Mouse (Mus musculus) intestine, embryonic 14.5 days (tissue): ENCODE data around the gene Pofut2. TPM values are rescaled to one million over a fixed set of nuclear protein-coding genes. Genes with fewer than 3 reads are reported as not detected.

Experiments
- ATAC-seq: fragments of 200-750 bp; cut with Nextera tagmentation; replicated peaks from 2 replicates; pipeline ENCODE4 v1.8.0; 2017; ENCODE audit warnings: low read depth, moderate number of reproducible peaks, moderate TSS enrichment, moderate library complexity; ENCODE audit not compliant: low FRiP score, low TSS enrichment
- DNase-seq: peaks from one replicate; pipeline ENCODE4 v3.0.0-alpha.2; 2018; ENCODE audit warnings: low spot score
- H3K27ac ChIP-seq: fragments of 300-500 bp; sonication (generic); 2 replicates; pipeline ENCODE4 v1.5.1; 2014; ENCODE audit warnings: low read depth, mild to moderate bottlenecking, control low read depth
- H3K27me3 ChIP-seq: fragments of 300-500 bp; sonication (generic); replicated peaks from 2 replicates; pipeline ENCODE4 v1.6.1; 2014; ENCODE audit warnings: low read length, control low read depth; ENCODE audit not compliant: control insufficient read depth, insufficient read depth
- H3K36me3 ChIP-seq: fragments of 300-500 bp; sonication (generic); 2 replicates; pipeline ENCODE4 v1.6.1; 2014; ENCODE audit warnings: low read length, control low read depth; ENCODE audit not compliant: control insufficient read depth, insufficient read depth
- H3K4me1 ChIP-seq: fragments of 300-500 bp; sonication (generic); replicated peaks from 2 replicates; pipeline ENCODE4 v1.6.1; 2014; ENCODE audit warnings: low read length, control low read depth, mixed read lengths; ENCODE audit not compliant: control insufficient read depth, insufficient read depth
- H3K4me2 ChIP-seq: fragments of 300-500 bp; sonication (generic); 2 replicates; pipeline ENCODE4 v1.6.1; 2014; ENCODE audit warnings: low read length
- H3K4me3 ChIP-seq: fragments of 300-500 bp; sonication (generic); 2 replicates; pipeline ENCODE4 v1.5.1; 2014; ENCODE audit warnings: low read depth, low read length, control low read depth, mixed read lengths
- H3K9ac ChIP-seq: fragments of 300-500 bp; sonication (generic); 2 replicates; pipeline ENCODE4 v1.6.1; 2014; ENCODE audit warnings: mild to moderate bottlenecking, low read length
- H3K9me3 ChIP-seq: fragments of 300-500 bp; sonication (generic); 2 replicates; pipeline ENCODE4 v1.6.1; 2016; ENCODE audit warnings: low read length, control low read depth; ENCODE audit not compliant: control insufficient read depth
- WGBS: fragments of 180-500 bp; shearing (Covaris S2); extraction: QIAGEN DNeasy Blood & Tissue Kit; methylation state at CpG from one replicate; pipeline ENCODE4 v1.1.7; 2014; 5-methylcytosine and 5-hydroxymethylcytosine counted together
- polyA plus RNA-seq: library from polyadenylated mRNA; unstranded; fragments of >200 nt; fragmentation: Nextera tagmentation; extraction: Ambion mirVana; gene quantifications from 2 replicates; pipeline ENCODE4 v1.2.1, GENCODE M21; 2014

The Pofut2 gene
- polyA plus RNA-seq, 1 experiment from 2014 or later, result 108 TPM

DNA sequence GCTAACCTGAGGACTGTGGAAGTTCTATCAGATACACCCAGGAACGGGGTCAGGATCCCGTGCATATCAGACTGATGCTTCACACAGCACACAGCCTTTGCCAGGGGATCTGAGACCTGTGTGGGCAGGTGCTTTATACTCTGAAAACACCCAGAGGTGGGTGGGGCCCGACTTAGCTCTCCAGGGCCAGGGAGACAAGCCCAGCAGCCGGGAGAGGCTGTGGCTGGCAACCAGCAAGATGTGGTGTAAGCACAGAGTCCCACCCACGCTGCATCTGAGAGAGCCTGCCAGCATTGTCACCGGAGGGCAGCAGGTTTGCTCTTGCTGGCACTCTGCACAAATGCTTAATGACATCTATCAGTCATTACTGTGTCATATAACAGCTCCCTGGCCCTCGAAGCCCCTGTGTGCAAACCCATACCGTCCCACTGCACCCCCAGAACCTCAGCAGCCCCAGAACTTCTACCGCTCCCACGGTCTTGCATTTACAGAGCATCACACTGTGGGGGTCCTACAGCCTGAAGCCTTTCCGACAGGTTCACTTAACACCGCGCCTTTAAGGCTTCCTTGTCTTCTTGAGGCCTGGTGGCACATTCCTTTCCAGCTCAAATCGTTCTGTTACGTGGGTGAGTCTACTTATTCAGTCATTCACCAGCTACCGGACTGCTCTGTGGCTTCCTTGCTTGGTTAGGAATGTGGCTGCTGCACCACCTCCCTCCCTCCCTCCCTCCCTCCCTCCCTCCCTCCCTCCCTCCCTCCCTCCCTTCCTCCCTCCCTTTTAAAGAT, 21.0 kb upstream of the Pofut2 start:
- Histone ChIP-seq H3K27me3 (no peaks in the 10 kb centered on the region), H3K36me3 (no peaks in the 10 kb centered on the region), H3K4me3 (no peak overlapping the region), H3K4me1 (no peaks in the 10 kb centered on the region; the same call in 1 of the 2 replicates), H3K4me2 (no peak overlapping the region), H3K9me3 (no peaks in the 10 kb centered on the region), H3K27ac (no peak overlapping the region), H3K9ac (no peak overlapping the region)
- DNase-seq (no peak), ATAC-seq (no peak)
- WGBS, result 66% methylated on average over 16 of the region's 16 CpGs

DNA sequence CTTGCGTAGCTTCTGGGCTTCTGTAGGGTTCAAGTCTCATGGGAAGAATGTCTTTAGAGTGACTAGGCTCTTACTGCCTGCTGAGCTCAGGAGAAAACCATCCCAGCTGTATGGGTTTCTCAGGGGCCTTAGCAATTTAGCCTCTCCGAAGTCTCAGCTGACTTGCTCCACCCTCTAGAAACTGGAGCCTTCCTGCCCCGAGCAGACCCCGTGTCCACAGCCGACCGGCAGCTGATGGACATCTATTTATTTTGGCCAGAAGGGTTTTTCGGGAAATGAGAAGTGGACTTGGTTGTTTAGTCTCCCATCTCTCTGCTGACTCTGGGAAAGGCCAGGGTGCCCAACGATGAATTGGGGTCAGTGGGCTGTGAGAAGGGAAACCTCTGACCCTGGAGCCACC, 18.3 kb upstream of the Pofut2 start:
- DNase-seq, result no peak

DNA sequence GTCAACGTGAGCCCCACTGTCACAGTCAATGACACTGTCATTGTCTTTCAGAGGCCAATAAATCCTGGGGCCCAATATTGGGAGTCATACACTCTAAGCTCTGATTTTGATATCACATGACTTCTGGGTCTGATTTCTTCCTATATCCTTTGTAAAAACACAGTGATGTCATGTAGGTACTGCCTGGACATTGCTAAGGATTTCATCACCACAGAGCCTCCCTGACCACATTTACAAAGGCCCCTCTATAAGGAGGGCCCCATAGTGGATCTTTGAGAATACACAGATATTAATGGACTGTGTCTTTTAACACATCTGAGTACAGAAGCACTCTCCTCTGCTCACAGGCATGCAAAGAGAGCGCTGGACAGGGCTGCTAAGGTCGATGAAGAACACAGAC, 16.6 kb upstream of the Pofut2 start:
- ATAC-seq, result no peak
- no peak for DNase-seq
- H3K9ac ChIP-seq, result no peak overlapping the region
- no peaks in the 10 kb centered on the region for H3K36me3 ChIP-seq
- H3K9me3 ChIP-seq, result no peaks in the 10 kb centered on the region
- 79% methylated on average over 3 of the region's 3 CpGs for WGBS
- H3K27me3 ChIP-seq, result no peaks in the 10 kb centered on the region
- no peak overlapping the region for H3K27ac ChIP-seq
- H3K4me3 ChIP-seq, result no peak overlapping the region
- H3K4me1 ChIP-seq, result peaks cover 7% of the 10 kb centered on the region; the same call in 1 of the 2 replicates
- no peak overlapping the region for H3K4me2 ChIP-seq

More for the DNA sequence above, 18.3 kb upstream of the Pofut2 start:
- H3K9me3 ChIP-seq, result no peaks in the 10 kb centered on the region
- H3K27ac ChIP-seq, result no peak overlapping the region
- H3K27me3 ChIP-seq, result no peaks in the 10 kb centered on the region
- H3K36me3 ChIP-seq, result no peaks in the 10 kb centered on the region
- H3K4me2 ChIP-seq, result no peak overlapping the region
- H3K4me3 ChIP-seq, result no peak overlapping the region
- no peaks in the 10 kb centered on the region; the same call in 1 of the 2 replicates for H3K4me1 ChIP-seq
- no peak for ATAC-seq
- no peak overlapping the region for H3K9ac ChIP-seq
- 49% methylated on average over 8 of the region's 8 CpGs for WGBS

DNA sequence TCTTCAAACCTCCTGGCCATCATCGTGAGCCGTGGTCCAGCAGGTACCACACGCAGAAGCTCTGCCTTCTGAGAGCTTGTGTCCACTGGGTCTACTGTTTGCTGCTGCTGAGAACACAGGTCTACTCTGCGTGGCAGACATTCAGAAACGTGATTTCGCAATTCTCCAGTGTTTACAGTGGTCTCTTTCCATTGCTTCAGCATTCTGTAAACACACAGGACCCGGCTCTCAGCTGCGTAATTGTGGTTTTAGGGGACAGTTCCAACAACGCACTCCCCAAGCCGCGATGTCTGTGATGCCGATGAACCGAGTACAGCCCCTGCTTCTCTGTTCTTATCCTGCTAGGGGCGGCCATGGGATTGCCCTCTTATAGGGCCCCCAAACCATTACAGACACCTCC, 16.1 kb upstream of the Pofut2 start:
- Histone ChIP-seq H3K27ac (no peak overlapping the region; the same call in 1 of the 2 replicates), H3K9me3 (no peaks in the 10 kb centered on the region), H3K36me3 (no peaks in the 10 kb centered on the region), H3K4me2 (no peak overlapping the region), H3K9ac (no peak overlapping the region), H3K4me3 (no peak overlapping the region), H3K27me3 (no peaks in the 10 kb centered on the region), H3K4me1 (peaks cover 12% of the 10 kb centered on the region)
- no peak for DNase-seq
- 57% methylated on average over 14 of the region's 14 CpGs for WGBS
- ATAC-seq, result no peak

DNA sequence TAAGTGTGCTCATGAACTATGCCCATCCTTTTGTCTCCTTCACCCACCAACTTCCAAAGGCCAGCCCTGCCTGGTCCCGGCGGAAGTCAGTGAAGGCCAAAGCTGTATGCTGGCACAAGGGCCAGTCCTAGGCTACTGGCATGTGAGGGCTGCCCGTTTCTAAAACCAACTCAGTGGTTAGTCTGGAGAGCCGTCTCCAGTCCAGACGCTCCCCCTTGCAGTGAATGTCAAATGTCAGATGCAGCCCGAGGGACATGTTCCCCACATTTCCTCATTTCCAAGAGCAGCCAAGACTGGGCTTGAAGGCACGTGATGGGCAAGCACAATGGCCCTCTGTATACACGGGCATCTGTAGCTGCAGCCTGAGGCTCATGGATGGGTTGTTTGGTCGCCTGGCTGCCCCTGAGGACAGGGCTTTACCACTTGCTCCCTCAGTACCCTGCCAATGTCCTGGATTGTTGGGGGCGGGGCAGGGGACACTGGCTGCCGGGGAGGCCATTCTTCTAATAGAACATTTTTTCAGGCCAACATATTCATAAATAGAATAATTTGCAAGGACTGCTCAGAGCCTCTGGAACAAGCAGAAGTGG, 15.4 kb upstream of the Pofut2 start:
- Histone ChIP-seq H3K9ac (no peak overlapping the region), H3K4me1 (peaks cover 17% of the 10 kb centered on the region), H3K27ac (no peak overlapping the region), H3K36me3 (no peaks in the 10 kb centered on the region), H3K4me2 (no peak overlapping the region), H3K27me3 (no peaks in the 10 kb centered on the region), H3K4me3 (no peak overlapping the region), H3K9me3 (no peaks in the 10 kb centered on the region)
- ATAC-seq (peak; percentile 40; the same call in 1 of the 2 replicates), DNase-seq (no peak)
- WGBS, result 74% methylated on average over 11 of the region's 11 CpGs

DNA sequence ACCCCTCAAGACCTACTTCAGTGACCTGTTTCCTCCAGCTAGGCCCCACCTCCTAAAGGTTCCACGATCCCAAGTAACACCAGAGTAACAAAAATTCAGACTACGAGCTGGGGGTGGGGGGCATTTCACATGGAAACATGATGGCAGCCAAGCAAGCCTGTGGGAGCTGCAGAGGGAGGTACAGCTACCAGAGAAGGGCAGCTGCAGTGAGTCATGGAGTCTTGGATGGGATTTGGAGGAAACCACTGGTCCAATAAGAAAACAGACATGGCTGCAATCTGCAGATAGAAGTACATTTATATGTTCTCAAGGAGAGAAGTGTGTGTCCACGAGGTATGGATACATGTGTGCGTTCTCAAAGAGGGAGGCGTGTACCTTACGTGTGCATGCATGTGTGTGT, 14.2 kb upstream of the Pofut2 start:
- no peaks in the 10 kb centered on the region for H3K36me3 ChIP-seq
- H3K27me3 ChIP-seq, result no peaks in the 10 kb centered on the region
- WGBS, result 97% methylated on average over 6 of the region's 6 CpGs
- H3K4me2 ChIP-seq, result no peak overlapping the region
- DNase-seq (no peak), ATAC-seq (no peak)
- H3K4me3 ChIP-seq, result no peak overlapping the region
- H3K9ac ChIP-seq, result no peak overlapping the region
- H3K27ac ChIP-seq, result no peak overlapping the region
- peaks cover 17% of the 10 kb centered on the region for H3K4me1 ChIP-seq
- H3K9me3 ChIP-seq, result no peaks in the 10 kb centered on the region

DNA sequence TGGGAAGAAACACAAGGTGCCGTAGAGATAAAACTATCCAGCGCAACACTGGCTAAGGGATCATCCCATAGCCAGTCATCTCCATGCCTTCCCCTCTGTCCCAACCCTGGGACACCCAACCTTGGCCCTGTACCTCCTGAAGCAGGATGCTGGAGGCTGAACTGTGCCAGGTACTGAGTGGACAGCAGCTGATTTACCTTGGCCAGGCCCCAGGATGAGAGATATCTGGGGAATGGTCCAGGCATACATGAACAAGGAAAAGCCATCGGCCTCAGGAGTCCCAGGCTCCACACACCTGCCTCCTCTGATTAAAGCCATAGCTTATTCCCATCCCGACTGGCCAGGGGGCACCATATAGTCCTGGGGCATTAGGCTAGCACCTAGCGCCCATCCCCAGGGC, 12.0 kb upstream of the Pofut2 start:
- ATAC-seq (no peak), DNase-seq (no peak)
- Histone ChIP-seq H3K4me3 (no peak overlapping the region), H3K27me3 (no peaks in the 10 kb centered on the region), H3K4me2 (no peak overlapping the region), H3K36me3 (no peaks in the 10 kb centered on the region), H3K27ac (peak overlapping the region; percentile 57), H3K9ac (no peak overlapping the region), H3K4me1 (peaks cover 29% of the 10 kb centered on the region), H3K9me3 (no peaks in the 10 kb centered on the region)
- 82% methylated on average over 5 of the region's 5 CpGs for WGBS

DNA sequence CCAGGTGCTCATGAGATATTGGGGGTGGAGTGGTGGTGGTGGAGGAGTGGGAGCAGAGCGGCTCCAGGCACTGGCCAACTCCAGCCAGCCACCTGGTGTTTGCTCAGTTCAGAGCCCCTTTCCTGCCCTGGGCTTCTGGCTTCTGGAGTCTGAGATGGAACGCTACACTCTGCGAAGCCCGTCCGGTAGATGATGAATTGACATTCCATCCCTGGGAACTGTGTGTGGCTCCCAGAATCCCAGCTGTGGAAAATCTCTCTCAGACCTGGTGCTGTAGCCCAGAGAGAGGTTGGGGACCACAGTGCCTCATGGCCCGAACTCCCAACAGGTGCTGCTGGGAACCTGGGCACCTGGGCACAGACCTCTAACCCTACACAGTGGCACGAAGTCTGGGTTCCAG, 11.3 kb upstream of the Pofut2 start:
- Histone ChIP-seq H3K27me3 (no peaks in the 10 kb centered on the region), H3K4me1 (peaks cover 36% of the 10 kb centered on the region), H3K4me3 (no peak overlapping the region), H3K9ac (no peak overlapping the region), H3K9me3 (no peaks in the 10 kb centered on the region), H3K4me2 (peak overlapping the region; percentile 6; the same call in 1 of the 2 replicates), H3K27ac (peak overlapping the region; percentile 59; the same call in 1 of the 2 replicates), H3K36me3 (no peaks in the 10 kb centered on the region)
- ATAC-seq (peak; percentile 50; the same call in 1 of the 2 replicates), DNase-seq (no peak)
- WGBS, result 30% methylated on average over 7 of the region's 7 CpGs
